Mouse (Mus musculus) heart, postnatal 25 days (tissue): ENCODE data around the gene Bpgm. TPM values are rescaled to one million over a fixed set of nuclear protein-coding genes. Genes with fewer than 3 reads are reported as not detected.

Experiments
- DNase-seq: peaks from one replicate; pipeline ENCODE4 v3.0.0; 2022; ENCODE audit warnings: low spot score
- intact Hi-C: fragments of 180-260 bp; cut with DNase I; formaldehyde crosslinking; loops from one replicate; pipeline ENCODE4 v1.15.1; 2025
- total RNA-seq, 2 experiments: library from RNA; stranded (reverse); gene quantifications; 2 replicates each; pipeline ENCODE4 v1.2.3; 2021

The Bpgm gene
- total RNA-seq, 2 experiments from 2014 or later: 63.5 to 103 TPM

- intact Hi-C loops: no loop called here
- no peak for DNase-seq
These were observed 47.5 kb downstream of the Bpgm start for GRCm38 (mm10) chr6:34523476-34523875.

- no peak for DNase-seq
- intact Hi-C loops: no loop called here
These were observed 49.5 kb downstream of the Bpgm start for GRCm38 (mm10) chr6:34525499-34525924.

GRCm38 (mm10) chr6:34525927-34526326 is 49.9 kb downstream of the Bpgm start:
- intact Hi-C loops: no loop called here
- DNase-seq: no peak

GRCm38 (mm10) chr6:34526389-34526788 is 50.4 kb downstream of the Bpgm start:
- DNase-seq: no peak
- intact Hi-C loops: no loop called here

GRCm38 (mm10) chr6:34528131-34528530 is 52.1 kb downstream of the Bpgm start:
- DNase-seq: no peak
- intact Hi-C loops: no loop called here

GRCm38 (mm10) chr6:34529992-34530391 is 54.0 kb downstream of the Bpgm start:
- DNase-seq: no peak
- intact Hi-C loops: no loop called here

- no peak for DNase-seq
- intact Hi-C loops: no loop called here
These were observed 57.0 kb downstream of the Bpgm start for GRCm38 (mm10) chr6:34533055-34533454.

GRCm38 (mm10) chr6:34533896-34534295 is 57.9 kb downstream of the Bpgm start:
- DNase-seq: no peak
- intact Hi-C loops: no loop called here

GRCm38 (mm10) chr6:34542866-34543265 is 66.9 kb downstream of the Bpgm start:
- intact Hi-C loops: no loop called here
- DNase-seq: no peak

- DNase-seq: no peak
- intact Hi-C loops: no loop called here
These were observed 67.5 kb downstream of the Bpgm start for GRCm38 (mm10) chr6:34543303-34544206.

GRCm38 (mm10) chr6:34544207-34544602 is 68.2 kb downstream of the Bpgm start:
- no peak for DNase-seq
- intact Hi-C loops: no loop called here

GRCm38 (mm10) chr6:34545286-34545685 is 69.3 kb downstream of the Bpgm start:
- intact Hi-C loops: loop anchor here (5.0 kb wide), 2 partner anchors 57 to 142 kb away; no protein-coding TSS in a partner anchor
- DNase-seq: no peak

- DNase-seq: no peak
- intact Hi-C loops: loop anchor here (5.0 kb wide), 2 partner anchors 54 to 139 kb away; no protein-coding TSS in a partner anchor
These were observed 72.5 kb downstream of the Bpgm start for GRCm38 (mm10) chr6:34548406-34548990.

- DNase-seq: no peak
- intact Hi-C loops: loop anchor here (1.0 to 5.0 kb wide), 3 partner anchors 53 to 205 kb away; no protein-coding TSS in a partner anchor
These were observed 73.0 kb downstream of the Bpgm start for GRCm38 (mm10) chr6:34549017-34549416.

GRCm38 (mm10) chr6:34552489-34553157 is 76.6 kb downstream of the Bpgm start:
- intact Hi-C loops: loop anchor here (5.0 kb wide), 1 partner anchor 40 kb away; no protein-coding TSS in a partner anchor
- DNase-seq: no peak

GRCm38 (mm10) chr6:34554291-34554997 is 78.4 kb downstream of the Bpgm start:
- intact Hi-C loops: loop anchor here (5.0 kb wide), 1 partner anchor 38 kb away; no protein-coding TSS in a partner anchor
- DNase-seq: no peak
